Mouse (Mus musculus) midbrain, embryonic 13.5 days (tissue): Measurements from ENCODE around the gene Arpc5l. TPM values are rescaled to one million over a fixed set of nuclear protein-coding genes. Genes with fewer than 3 reads are reported as not detected.
A peak's percentile ranks its signal among the peaks of the same experiment; 100 is the strongest.

Experiments
- ATAC-seq: fragments of 200-750 bp; cut with Nextera tagmentation; 2 replicates; pipeline ENCODE4 v1.8.0; 2017; ENCODE audit warnings: mild to moderate bottlenecking, moderate TSS enrichment, moderate library complexity
- H3K27ac ChIP-seq: fragments of 300-500 bp; sonication (generic); 2 replicates; pipeline ENCODE4 v1.5.1; 2015; ENCODE audit warnings: inconsistent platforms, mild to moderate bottlenecking, moderate library complexity
- H3K27me3 ChIP-seq: fragments of 300-500 bp; sonication (generic); 2 replicates; pipeline ENCODE4 v1.6.1; 2015; ENCODE audit warnings: mild to moderate bottlenecking, inconsistent platforms
- H3K36me3 ChIP-seq: fragments of 300-500 bp; sonication (generic); 2 replicates; pipeline ENCODE4 v1.6.1; 2015; ENCODE audit warnings: mild to moderate bottlenecking, inconsistent platforms
- H3K4me1 ChIP-seq: fragments of 300-500 bp; sonication (generic); replicated peaks from 2 replicates; pipeline ENCODE4 v1.6.1; 2015; ENCODE audit warnings: inconsistent platforms
- H3K4me2 ChIP-seq: fragments of 300-500 bp; sonication (generic); replicated peaks from 2 replicates; pipeline ENCODE4 v1.6.1; 2015; ENCODE audit warnings: moderate library complexity, mild to moderate bottlenecking, inconsistent platforms
- H3K4me3 ChIP-seq: fragments of 300-500 bp; sonication (generic); replicated peaks from 2 replicates; pipeline ENCODE4 v1.5.1; 2015; ENCODE audit warnings: mild to moderate bottlenecking, inconsistent platforms
- H3K9ac ChIP-seq: fragments of 300-500 bp; sonication (generic); replicated peaks from 2 replicates; pipeline ENCODE4 v1.6.1; 2015; ENCODE audit warnings: mild to moderate bottlenecking, inconsistent platforms
- H3K9me3 ChIP-seq: fragments of 300-500 bp; sonication (generic); 2 replicates; pipeline ENCODE4 v1.6.1; 2016; ENCODE audit warnings: mild to moderate bottlenecking, inconsistent platforms
- WGBS: fragments of 180-500 bp; shearing (Covaris S2); methylation state at CpG from one replicate; pipeline ENCODE4 v1.1.7; 2015; 5-methylcytosine and 5-hydroxymethylcytosine counted together
- polyA plus RNA-seq: library from polyadenylated mRNA; unstranded; fragments of >200 nt; fragmentation: Nextera tagmentation; extraction: Ambion mirVana; gene quantifications from 2 replicates; pipeline ENCODE4 v1.2.1, GENCODE M21; 2015

The Arpc5l gene
- polyA plus RNA-seq, 1 experiment from 2014 or later: 132 TPM

- H3K9me3 ChIP-seq: no peaks in the 10 kb centered on the region
- no peak overlapping the region for H3K4me3 ChIP-seq
- H3K27ac ChIP-seq: no peak overlapping the region
- H3K36me3 ChIP-seq: peaks cover 57% of the 10 kb centered on the region
- 88% methylated on average over 7 of the region's 7 CpGs for WGBS
- peaks cover 26% of the 10 kb centered on the region for H3K4me1 ChIP-seq
- ATAC-seq: no peak
- no peak overlapping the region for H3K9ac ChIP-seq
- H3K4me2 ChIP-seq: no peak overlapping the region
- no peaks in the 10 kb centered on the region for H3K27me3 ChIP-seq
These were observed 7.7 kb downstream of the Arpc5l start for GRCm38 (mm10) chr2:39012768-39013279.

- H3K9me3 ChIP-seq: no peaks in the 10 kb centered on the region
- H3K27me3 ChIP-seq: no peaks in the 10 kb centered on the region
- ATAC-seq: no peak
- peaks cover 90% of the 10 kb centered on the region for H3K36me3 ChIP-seq
- no peaks in the 10 kb centered on the region for H3K4me1 ChIP-seq
- H3K4me3 ChIP-seq: no peak overlapping the region
- H3K4me2 ChIP-seq: no peak overlapping the region
- no peak overlapping the region for H3K9ac ChIP-seq
- no peak overlapping the region for H3K27ac ChIP-seq
- 87% methylated on average over 3 of the region's 3 CpGs for WGBS
These were observed 11.4 kb downstream of the Arpc5l start for GRCm38 (mm10) chr2:39016581-39016980.

DNA sequence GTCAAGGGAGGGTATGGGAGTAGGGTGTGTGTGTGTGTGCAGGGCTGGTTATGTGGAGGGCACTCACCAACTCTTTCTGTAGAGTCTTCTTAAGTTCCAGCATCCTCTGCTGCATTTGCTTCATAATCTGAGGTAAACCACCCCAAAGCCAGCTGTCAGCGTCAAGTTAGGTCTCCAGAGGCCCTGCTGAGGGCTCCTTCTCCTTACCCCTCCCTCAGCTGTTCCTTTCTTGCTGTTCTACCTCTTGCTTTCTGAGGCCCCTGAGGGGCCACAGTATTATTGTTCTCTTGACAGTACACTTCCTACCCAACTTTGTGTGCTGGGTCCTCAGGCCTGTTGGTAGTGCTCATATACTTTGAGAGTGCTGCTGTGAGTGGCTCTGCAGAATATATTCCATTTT lies 14.9 kb downstream of the Arpc5l start:
- WGBS: 60% methylated on average over 1 of the region's 1 CpGs
- H3K4me2 ChIP-seq: no peak overlapping the region
- H3K4me3 ChIP-seq: no peak overlapping the region
- H3K27me3 ChIP-seq: no peaks in the 10 kb centered on the region
- no peaks in the 10 kb centered on the region for H3K4me1 ChIP-seq
- no peak overlapping the region for H3K27ac ChIP-seq
- H3K36me3 ChIP-seq: peaks cover 91% of the 10 kb centered on the region
- no peaks in the 10 kb centered on the region for H3K9me3 ChIP-seq
- no peak overlapping the region for H3K9ac ChIP-seq
- ATAC-seq: no peak

DNA sequence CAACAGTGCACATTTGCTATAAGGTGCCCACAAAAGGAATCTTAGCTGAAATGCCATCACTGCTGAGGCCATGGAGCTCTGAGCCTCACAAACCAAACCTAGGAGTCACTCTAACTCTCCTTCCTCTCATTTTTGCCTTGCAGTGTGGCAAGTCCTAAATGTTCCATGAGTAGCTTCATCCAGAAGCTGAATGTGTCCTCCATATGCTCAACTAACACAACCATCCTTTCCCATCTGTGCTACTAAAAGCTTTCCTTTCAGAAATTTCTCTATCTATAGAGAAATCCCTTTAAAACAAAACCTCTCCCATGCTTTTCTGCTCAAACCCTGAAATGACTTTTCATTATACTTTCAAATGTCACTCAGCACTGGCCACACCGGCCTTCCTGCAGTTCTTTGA lies 26.5 kb downstream of the Arpc5l start:
- Histone ChIP-seq H3K36me3 (peaks cover 85% of the 10 kb centered on the region), H3K27ac (no peak overlapping the region), H3K9me3 (no peaks in the 10 kb centered on the region), H3K27me3 (no peaks in the 10 kb centered on the region), H3K4me2 (no peak overlapping the region), H3K9ac (no peak overlapping the region), H3K4me3 (no peak overlapping the region), H3K4me1 (no peaks in the 10 kb centered on the region)
- no peak for ATAC-seq
- WGBS: 86% methylated on average over 1 of the region's 1 CpGs

DNA sequence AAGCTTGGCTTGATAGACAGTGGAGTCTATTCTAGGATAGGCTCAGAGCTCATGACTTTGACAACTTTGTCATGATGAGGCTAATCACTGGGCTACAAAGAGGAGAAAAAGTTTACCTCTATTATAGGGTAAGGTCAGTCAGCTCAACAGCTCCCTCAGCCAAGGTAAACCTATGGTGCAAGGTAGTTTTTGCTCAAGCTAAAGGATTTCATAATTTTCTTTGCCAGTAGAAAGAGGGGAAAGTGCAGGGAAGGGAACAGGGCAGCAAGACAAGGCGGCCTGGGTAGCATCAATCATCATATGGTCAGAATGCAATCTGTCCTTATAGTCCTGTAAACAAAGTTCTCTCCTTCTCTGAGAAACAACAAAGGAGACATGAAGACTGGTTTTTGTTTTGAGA lies 35.1 kb downstream of the Arpc5l start:
- Histone ChIP-seq H3K4me1 (no peaks in the 10 kb centered on the region), H3K27ac (no peak overlapping the region), H3K4me2 (no peak overlapping the region), H3K36me3 (peaks cover 81% of the 10 kb centered on the region), H3K9me3 (no peaks in the 10 kb centered on the region), H3K27me3 (no peaks in the 10 kb centered on the region), H3K9ac (no peak overlapping the region), H3K4me3 (no peak overlapping the region)
- no peak for ATAC-seq
- 96% methylated on average over 1 of the region's 1 CpGs for WGBS

- Histone ChIP-seq H3K9me3 (no peaks in the 10 kb centered on the region), H3K27ac (no peak overlapping the region), H3K4me2 (no peak overlapping the region), H3K4me3 (no peak overlapping the region), H3K27me3 (no peaks in the 10 kb centered on the region), H3K36me3 (peaks cover 82% of the 10 kb centered on the region), H3K9ac (no peak overlapping the region), H3K4me1 (no peaks in the 10 kb centered on the region)
- ATAC-seq: no peak
- WGBS: 98% methylated on average over 1 of the region's 1 CpGs
These were observed 43.4 kb downstream of the Arpc5l start for GRCm38 (mm10) chr2:39048515-39048914.

DNA sequence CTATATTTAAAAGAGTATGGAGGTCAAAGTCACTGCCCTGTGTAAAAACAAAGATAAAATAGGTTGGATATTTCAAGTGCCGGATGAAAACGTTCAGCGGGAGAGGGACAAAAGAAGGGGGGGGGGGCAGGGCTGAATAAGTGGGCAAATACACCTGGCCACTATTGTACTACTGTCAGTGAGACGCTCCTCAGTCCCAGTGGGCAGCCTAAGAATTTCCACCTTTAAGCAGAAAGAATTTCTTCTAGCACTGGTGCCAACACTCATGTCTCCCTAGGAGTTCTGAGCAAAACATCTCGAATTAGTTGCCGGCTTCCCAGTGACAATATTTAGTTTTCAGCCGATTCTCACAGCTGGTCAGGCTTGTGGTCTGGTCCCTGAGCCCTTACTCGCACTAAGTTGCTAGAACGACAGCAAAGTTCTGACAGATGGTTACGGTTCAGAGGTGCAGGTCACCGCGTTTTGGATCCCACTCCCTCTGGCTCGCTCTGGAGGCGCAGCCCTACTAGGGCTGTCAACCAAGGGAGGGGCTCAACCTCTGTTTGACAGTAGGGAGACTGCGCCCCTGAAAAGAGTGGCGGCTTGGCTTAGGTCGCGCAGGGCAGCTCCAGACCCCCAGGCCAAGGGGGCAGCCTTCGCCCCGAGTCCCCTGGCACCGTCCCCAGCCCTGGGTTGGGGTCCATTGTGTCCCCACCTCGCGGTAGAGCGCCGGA lies 59.7 kb downstream of the Arpc5l start:
- 6% methylated on average over 25 of the region's 25 CpGs for WGBS
- H3K4me1 ChIP-seq: peaks cover 14% of the 10 kb centered on the region
- peak; percentile 48 for ATAC-seq
- H3K9me3 ChIP-seq: no peaks in the 10 kb centered on the region
- peak overlapping the region; percentile 98 for H3K4me3 ChIP-seq
- H3K27me3 ChIP-seq: no peaks in the 10 kb centered on the region
- H3K4me2 ChIP-seq: peak overlapping the region; percentile 87
- H3K36me3 ChIP-seq: peaks cover 22% of the 10 kb centered on the region
- peak overlapping the region; percentile 87 for H3K27ac ChIP-seq
- H3K9ac ChIP-seq: peak overlapping the region; percentile 96

Other genes starting within 250 kb of the Arpc5l start
- 1.9 and 2.0 TPM in 2 replicates for gene Nr6a1, start 77.7 kb upstream of the Arpc5l start, polyA plus RNA-seq
- gene Olfml2a, start 73.4 kb upstream of the Arpc5l start, polyA plus RNA-seq: 2.2 and 2.4 TPM in 2 replicates
- 1.6 and 1.8 TPM in 2 replicates for gene Wdr38, start 7.9 kb upstream of the Arpc5l start, polyA plus RNA-seq
- 740 and 763 TPM in 2 replicates for gene Rpl35, start 276 bp downstream of the Arpc5l start, polyA plus RNA-seq
- 36.1 and 38.5 TPM in 2 replicates for gene Golga1, start 60.2 kb downstream of the Arpc5l start, polyA plus RNA-seq
- 19.8 and 20.4 TPM in 2 replicates for gene Scai, start 185.4 kb downstream of the Arpc5l start, polyA plus RNA-seq
- gene Ppp6c, start 221.1 kb downstream of the Arpc5l start, polyA plus RNA-seq: 76.8 and 77.7 TPM in 2 replicates